Mouse (Mus musculus): ENCODE results near the gene Sorl1. TPM values are rescaled to one million over a fixed set of nuclear protein-coding genes. Genes with fewer than 3 reads are reported as not detected.
A peak's percentile ranks its signal among the peaks of the same experiment; 100 is the strongest.
"Not testable (repeated sequence)": the region's sequence is repeated elsewhere in the genome, so short reads cannot be mapped to it uniquely, and the experiment has no call there.

The Sorl1 gene
- polyA plus RNA-seq, 1 experiment from 2014 or later, result 18.8 TPM

GRCm38 (mm10) chr9:42059006-42059405 is 65.1 kb downstream of the Sorl1 start:
- H3K4me2 ChIP-seq (replicated peaks); H3K4me3 ChIP-seq; H3K9me3 ChIP-seq; H3K9ac ChIP-seq (replicated peaks); H3K36me3 ChIP-seq; H3K27me3 ChIP-seq; H3K27ac ChIP-seq (replicated peaks); ATAC-seq (replicated peaks): not testable (repeated sequence)
- peaks cover 22% of the 10 kb centered on the region for H3K4me1 ChIP-seq
- 88% methylated on average over 2 of the region's 2 CpGs for WGBS

- Histone ChIP-seq H3K9me3 (no peaks in the 10 kb centered on the region), H3K36me3 (no peaks in the 10 kb centered on the region), H3K9ac (replicated peaks) (no peak overlapping the region), H3K27ac (replicated peaks) (0 out of 2 replicates have a peak overlapping the region, but pooled peaks have one; percentile 25), H3K4me2 (replicated peaks) (no peak overlapping the region), H3K4me3 (no peak overlapping the region), H3K27me3 (no peaks in the 10 kb centered on the region), H3K4me1 (peaks cover 36% of the 10 kb centered on the region)
- no peak for ATAC-seq (replicated peaks)
- 92% methylated on average over 5 of the region's 5 CpGs for WGBS
These were observed 67.5 kb downstream of the Sorl1 start for GRCm38 (mm10) chr9:42056591-42056990.

- peak; percentile 59 for ATAC-seq (replicated peaks)
- H3K27ac ChIP-seq (replicated peaks), result peak overlapping the region; percentile 90
- H3K36me3 ChIP-seq, result no peaks in the 10 kb centered on the region
- 65% methylated on average over 4 of the region's 4 CpGs for WGBS
- no peaks in the 10 kb centered on the region for H3K27me3 ChIP-seq
- H3K4me2 ChIP-seq (replicated peaks), result peak overlapping the region; percentile 18; the same call in 1 of the 2 replicates
- no peak overlapping the region for H3K9ac ChIP-seq (replicated peaks)
- no peaks in the 10 kb centered on the region for H3K9me3 ChIP-seq
- peaks cover 36% of the 10 kb centered on the region for H3K4me1 ChIP-seq
- H3K4me3 ChIP-seq, result no peak overlapping the region
These were observed 68.7 kb downstream of the Sorl1 start for GRCm38 (mm10) chr9:42055378-42055777.

- ATAC-seq (replicated peaks), result peak; percentile 93
- H3K4me1 ChIP-seq, result peaks cover 36% of the 10 kb centered on the region
- no peaks in the 10 kb centered on the region for H3K36me3 ChIP-seq
- H3K9me3 ChIP-seq, result no peaks in the 10 kb centered on the region
- no peaks in the 10 kb centered on the region for H3K27me3 ChIP-seq
- no peak overlapping the region for H3K9ac ChIP-seq (replicated peaks)
- 53% methylated on average over 20 of the region's 20 CpGs for WGBS
- no peak overlapping the region for H3K4me3 ChIP-seq
- peak overlapping the region; percentile 90 for H3K27ac ChIP-seq (replicated peaks)
- H3K4me2 ChIP-seq (replicated peaks), result 0 out of 2 replicates have a peak overlapping the region, but pooled peaks have one; percentile 9
These were observed 69.5 kb downstream of the Sorl1 start for GRCm38 (mm10) chr9:42054339-42055272.

GRCm38 (mm10) chr9:42053591-42054190 is 70.4 kb downstream of the Sorl1 start:
- no peak for ATAC-seq (replicated peaks)

GRCm38 (mm10) chr9:42052713-42053356 is 71.3 kb downstream of the Sorl1 start:
- 64% methylated on average over 12 of the region's 12 CpGs for WGBS
- ATAC-seq (replicated peaks), result no peak
- H3K27me3 ChIP-seq, result no peaks in the 10 kb centered on the region
- no peaks in the 10 kb centered on the region for H3K9me3 ChIP-seq
- no peak overlapping the region for H3K4me3 ChIP-seq
- H3K4me2 ChIP-seq (replicated peaks), result no peak overlapping the region
- H3K4me1 ChIP-seq, result peaks cover 43% of the 10 kb centered on the region
- no peaks in the 10 kb centered on the region for H3K36me3 ChIP-seq
- peak overlapping the region; percentile 90; the same call in 1 of the 2 replicates for H3K27ac ChIP-seq (replicated peaks)
- H3K9ac ChIP-seq (replicated peaks), result no peak overlapping the region

More at GRCm38 (mm10) chr9:42053591-42054190, 70.4 kb downstream of the Sorl1 start:
- no peak overlapping the region for H3K4me3 ChIP-seq
- no peaks in the 10 kb centered on the region for H3K36me3 ChIP-seq
- 58% methylated on average over 12 of the region's 12 CpGs for WGBS
- no peak overlapping the region for H3K4me2 ChIP-seq (replicated peaks)
- no peaks in the 10 kb centered on the region for H3K27me3 ChIP-seq
- H3K27ac ChIP-seq (replicated peaks), result peak overlapping the region; percentile 90
- no peaks in the 10 kb centered on the region for H3K9me3 ChIP-seq
- H3K4me1 ChIP-seq, result peaks cover 36% of the 10 kb centered on the region
- no peak overlapping the region for H3K9ac ChIP-seq (replicated peaks)

GRCm38 (mm10) chr9:42048542-42048941 is 75.6 kb downstream of the Sorl1 start:
- Histone ChIP-seq H3K4me1 (peaks cover 17% of the 10 kb centered on the region), H3K4me2 (replicated peaks) (no peak overlapping the region), H3K27me3 (no peaks in the 10 kb centered on the region), H3K4me3 (no peak overlapping the region), H3K27ac (replicated peaks) (no peak overlapping the region), H3K36me3 (peaks cover 5% of the 10 kb centered on the region), H3K9me3 (no peaks in the 10 kb centered on the region), H3K9ac (replicated peaks) (no peak overlapping the region)
- ATAC-seq (replicated peaks), result no peak
- 8% methylated on average over 2 of the region's 2 CpGs for WGBS

- peaks cover 9% of the 10 kb centered on the region for H3K4me1 ChIP-seq
- H3K9me3 ChIP-seq, result no peaks in the 10 kb centered on the region
- H3K27me3 ChIP-seq, result no peaks in the 10 kb centered on the region
- no peak overlapping the region for H3K4me3 ChIP-seq
- 37% methylated on average over 5 of the region's 5 CpGs for WGBS
- H3K27ac ChIP-seq (replicated peaks), result no peak overlapping the region
- ATAC-seq (replicated peaks), result no peak
- H3K9ac ChIP-seq (replicated peaks), result no peak overlapping the region
- no peak overlapping the region for H3K4me2 ChIP-seq (replicated peaks)
- H3K36me3 ChIP-seq, result peaks cover 8% of the 10 kb centered on the region
These were observed 76.3 kb downstream of the Sorl1 start for GRCm38 (mm10) chr9:42047786-42048185.

GRCm38 (mm10) chr9:42046248-42046647 is 77.8 kb downstream of the Sorl1 start:
- H3K36me3 ChIP-seq, result peaks cover 8% of the 10 kb centered on the region
- no peak for ATAC-seq (replicated peaks)
- WGBS, result 90% methylated on average over 11 of the region's 11 CpGs

GRCm38 (mm10) chr9:42044651-42045050 is 79.4 kb downstream of the Sorl1 start:
- 96% methylated on average over 8 of the region's 8 CpGs for WGBS
- no peak overlapping the region for H3K27ac ChIP-seq (replicated peaks)
- peaks cover 10% of the 10 kb centered on the region for H3K4me1 ChIP-seq
- peaks cover 8% of the 10 kb centered on the region for H3K36me3 ChIP-seq
- no peak overlapping the region for H3K9ac ChIP-seq (replicated peaks)
- H3K4me2 ChIP-seq (replicated peaks), result no peak overlapping the region
- ATAC-seq (replicated peaks), result no peak
- no peaks in the 10 kb centered on the region for H3K27me3 ChIP-seq
- no peak overlapping the region for H3K4me3 ChIP-seq
- no peaks in the 10 kb centered on the region for H3K9me3 ChIP-seq

More at GRCm38 (mm10) chr9:42046248-42046647, 77.8 kb downstream of the Sorl1 start:
- no peak overlapping the region for H3K27ac ChIP-seq (replicated peaks)
- H3K4me1 ChIP-seq, result peaks cover 7% of the 10 kb centered on the region
- no peak overlapping the region for H3K4me3 ChIP-seq
- no peaks in the 10 kb centered on the region for H3K9me3 ChIP-seq
- no peaks in the 10 kb centered on the region for H3K27me3 ChIP-seq
- H3K4me2 ChIP-seq (replicated peaks), result no peak overlapping the region
- H3K9ac ChIP-seq (replicated peaks), result no peak overlapping the region

GRCm38 (mm10) chr9:42043934-42044333 is 80.2 kb downstream of the Sorl1 start:
- H3K4me2 ChIP-seq (replicated peaks), result no peak overlapping the region
- H3K9ac ChIP-seq (replicated peaks), result no peak overlapping the region
- 88% methylated on average over 8 of the region's 8 CpGs for WGBS
- H3K27ac ChIP-seq (replicated peaks), result no peak overlapping the region
- no peak for ATAC-seq (replicated peaks)
- H3K36me3 ChIP-seq, result peaks cover 8% of the 10 kb centered on the region
- no peak overlapping the region for H3K4me3 ChIP-seq
- H3K27me3 ChIP-seq, result no peaks in the 10 kb centered on the region
- H3K4me1 ChIP-seq, result peaks cover 12% of the 10 kb centered on the region
- H3K9me3 ChIP-seq, result no peaks in the 10 kb centered on the region

Measured in forebrain, embryonic 15.5 days (tissue).